Mouse (Mus musculus) embryo, embryonic 11.5 days (tissue): Measurements from ENCODE around the gene Tubgcp4.
A peak's percentile ranks its signal among the peaks of the same experiment; 100 is the strongest.
"Not testable (repeated sequence)": the region's sequence is repeated elsewhere in the genome, so short reads cannot be mapped to it uniquely, and the experiment has no call there.

Experiments used
- DNase-seq: peaks from one replicate; pipeline ENCODE4 v3.0.0-alpha.2; 2012; ENCODE audit warnings: low read depth, low spot score

Tubgcp4 gene

DNA sequence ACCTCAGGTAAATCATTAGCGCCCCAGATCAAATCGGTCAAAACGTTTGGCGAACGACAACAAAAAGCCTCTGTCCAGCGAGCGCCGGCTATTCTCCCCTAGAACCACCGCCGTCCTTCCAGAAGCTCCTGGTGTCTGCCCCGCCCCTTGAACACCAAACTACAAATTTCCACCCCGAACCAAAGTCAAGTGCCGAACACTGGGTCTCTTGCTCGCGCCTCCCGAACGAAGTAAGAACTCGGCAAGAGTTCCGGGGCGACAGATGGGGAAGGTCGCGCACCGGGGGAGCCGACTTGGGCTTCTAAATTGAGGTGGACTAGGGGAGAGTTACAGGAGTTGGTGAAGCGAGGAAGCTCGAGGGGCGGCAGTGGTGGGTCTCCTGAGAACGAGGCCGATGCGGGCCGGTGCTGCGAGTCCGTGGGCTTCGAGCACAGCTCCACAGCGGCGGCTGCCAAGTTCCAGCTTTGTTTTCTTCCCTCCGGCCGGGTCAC lies at the start of gene Tubgcp4:
Gene Tubgcp4 (plus strand): TSS at position 174 of the 491 bp plus-strand sequence.
- DNase-seq, result peak; percentile 31

DNA sequence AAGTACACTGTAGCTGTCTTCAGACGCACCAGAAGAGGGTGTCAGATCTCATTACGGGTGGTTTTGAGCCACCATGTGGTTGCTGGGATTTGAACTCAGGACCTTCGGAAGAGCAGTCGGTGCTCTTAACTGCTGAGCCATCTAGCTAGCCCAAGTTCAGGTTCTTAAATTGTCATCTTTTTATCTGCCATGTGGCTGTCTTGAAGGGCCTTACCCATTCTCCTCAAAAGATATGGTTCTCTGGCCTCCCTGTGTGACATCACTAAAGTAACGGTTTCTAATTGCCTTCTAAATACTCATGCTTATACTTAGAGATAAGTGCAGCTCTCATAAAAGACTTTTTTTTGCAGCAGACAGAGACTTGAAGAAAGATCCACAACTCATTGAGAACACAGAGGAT lies 44.2 kb upstream of the Tubgcp4 start:
- DNase-seq, result not testable (repeated sequence)

DNA sequence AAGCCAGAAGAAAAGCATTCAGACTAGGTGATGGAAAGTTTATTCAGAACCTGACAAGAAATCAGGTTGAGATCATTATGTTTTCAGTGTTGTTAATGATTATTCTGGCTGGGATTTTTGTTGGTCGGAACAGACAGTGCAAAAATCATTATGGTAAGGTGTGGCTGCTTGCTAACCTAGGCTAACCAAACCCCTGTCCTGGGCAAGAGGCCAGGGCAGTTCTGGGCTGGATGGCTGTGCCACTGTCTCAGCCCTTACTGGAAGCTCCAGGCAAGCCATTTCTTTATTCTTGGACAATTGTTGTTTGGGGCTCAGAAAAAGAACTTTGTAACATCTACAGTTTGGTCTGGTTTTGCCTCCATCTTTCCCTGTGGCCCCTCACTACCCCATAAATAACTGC lies 42.9 kb upstream of the Tubgcp4 start:
- DNase-seq, result no peak

DNA sequence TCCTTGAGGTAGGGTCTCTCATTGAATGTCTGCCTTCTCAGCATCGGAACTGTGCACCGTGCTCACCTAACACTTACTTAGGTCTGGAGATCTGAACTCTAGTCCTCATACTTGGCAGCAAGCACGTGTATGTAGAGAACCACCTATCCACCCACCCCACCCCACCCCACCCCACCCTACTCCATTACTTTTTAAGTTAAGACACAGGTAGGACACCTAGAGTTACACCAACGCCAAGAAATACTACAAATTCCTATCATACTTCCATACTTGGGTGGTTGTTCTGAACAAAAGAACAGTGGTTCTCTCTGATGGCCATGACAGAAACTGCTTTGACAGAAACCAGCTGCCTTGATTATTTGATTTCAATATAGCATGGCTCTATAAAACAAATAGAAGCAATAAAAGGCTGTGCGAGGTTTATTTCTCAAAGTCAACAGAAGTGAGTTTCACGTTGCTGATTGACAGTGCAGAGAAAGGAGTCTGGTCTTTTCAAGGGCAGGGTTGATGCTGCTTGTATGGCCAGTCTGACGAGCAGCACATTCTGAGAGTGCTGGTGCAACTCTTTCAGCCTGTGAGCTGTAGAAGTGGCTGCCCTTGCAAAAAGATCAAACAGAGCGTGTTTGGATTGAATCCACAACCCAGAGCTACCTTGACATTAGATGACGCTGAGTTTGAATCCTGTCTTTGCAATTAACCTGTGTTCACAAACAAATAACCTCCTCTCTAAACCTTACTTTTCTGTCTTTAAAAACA lies 41.4 kb upstream of the Tubgcp4 start:
- no peak for DNase-seq

DNA sequence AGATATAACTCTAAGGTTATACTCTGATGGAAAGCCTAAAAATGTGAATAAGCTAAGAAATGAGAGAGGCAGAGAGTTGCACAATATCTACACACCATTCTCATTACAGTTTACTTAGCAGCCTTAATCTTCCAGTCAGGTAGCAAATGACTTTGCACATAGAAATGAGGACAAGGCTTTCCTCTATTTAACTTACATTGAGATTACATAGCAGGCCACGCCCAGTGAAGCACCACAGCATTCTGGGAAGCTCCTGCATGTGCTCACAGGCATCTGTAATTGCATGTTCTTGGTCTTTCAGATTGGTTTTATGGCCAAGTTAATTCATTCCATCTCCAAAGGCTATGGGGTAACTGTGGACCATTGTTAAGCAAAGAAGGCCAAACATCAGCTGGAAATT lies 37.6 kb upstream of the Tubgcp4 start:
- no peak for DNase-seq

DNA sequence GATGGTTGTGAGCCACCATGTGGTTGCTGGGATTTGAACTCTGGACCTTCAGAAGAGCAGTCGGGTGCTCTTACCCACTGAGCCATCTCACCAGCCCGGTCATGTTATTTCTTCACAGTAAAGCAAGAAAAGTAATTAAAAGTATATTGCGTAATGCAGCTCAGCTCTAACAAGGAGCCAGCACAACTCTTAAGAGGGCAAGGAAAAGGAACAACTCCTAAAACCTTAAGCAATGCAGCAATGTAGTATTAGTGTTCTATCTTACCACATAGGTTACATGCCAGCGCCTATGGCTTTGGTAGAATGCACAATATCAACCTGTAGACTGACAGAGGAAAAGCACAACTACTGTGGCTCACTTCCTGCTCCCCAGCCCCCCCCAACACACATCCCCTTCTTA lies 33.1 kb upstream of the Tubgcp4 start:
- DNase-seq, result no peak

DNA sequence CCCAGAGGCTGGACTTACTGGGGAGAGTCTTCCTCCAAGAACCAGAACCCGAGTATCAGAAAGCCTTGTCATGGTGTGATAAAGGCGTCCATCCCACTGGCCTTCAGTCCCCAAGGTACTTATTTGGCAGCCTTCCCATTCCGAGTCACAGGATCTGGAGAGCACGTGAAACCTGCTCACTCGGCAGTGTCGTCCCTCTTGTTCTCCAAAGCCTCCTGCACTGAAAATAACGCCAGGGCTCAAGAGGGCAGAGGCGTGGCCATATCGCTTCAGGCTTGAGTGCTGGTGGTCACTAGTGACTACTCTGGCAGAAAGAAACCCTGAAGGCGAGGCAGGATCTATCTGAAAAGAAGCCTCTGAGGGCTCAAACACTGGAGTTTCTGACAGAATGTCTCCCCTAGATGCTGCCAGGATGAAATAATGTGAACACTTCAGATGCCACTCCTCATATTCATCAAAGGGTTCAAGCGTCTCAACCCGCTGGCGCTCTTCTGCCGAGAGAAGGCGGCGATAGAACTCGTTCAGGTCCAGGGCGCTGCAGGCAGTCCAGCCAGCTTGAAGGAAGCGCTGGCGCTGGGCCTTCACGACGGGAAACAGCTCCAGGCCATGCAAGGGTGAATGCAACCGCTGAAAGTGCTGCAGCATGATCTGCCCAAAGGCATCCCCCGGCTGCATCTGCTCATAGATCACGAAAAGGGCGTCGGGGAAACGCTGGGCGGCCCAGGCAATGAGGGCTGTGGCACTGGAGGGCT lies 31.0 kb upstream of the Tubgcp4 start:
- peak; percentile 4 for DNase-seq

DNA sequence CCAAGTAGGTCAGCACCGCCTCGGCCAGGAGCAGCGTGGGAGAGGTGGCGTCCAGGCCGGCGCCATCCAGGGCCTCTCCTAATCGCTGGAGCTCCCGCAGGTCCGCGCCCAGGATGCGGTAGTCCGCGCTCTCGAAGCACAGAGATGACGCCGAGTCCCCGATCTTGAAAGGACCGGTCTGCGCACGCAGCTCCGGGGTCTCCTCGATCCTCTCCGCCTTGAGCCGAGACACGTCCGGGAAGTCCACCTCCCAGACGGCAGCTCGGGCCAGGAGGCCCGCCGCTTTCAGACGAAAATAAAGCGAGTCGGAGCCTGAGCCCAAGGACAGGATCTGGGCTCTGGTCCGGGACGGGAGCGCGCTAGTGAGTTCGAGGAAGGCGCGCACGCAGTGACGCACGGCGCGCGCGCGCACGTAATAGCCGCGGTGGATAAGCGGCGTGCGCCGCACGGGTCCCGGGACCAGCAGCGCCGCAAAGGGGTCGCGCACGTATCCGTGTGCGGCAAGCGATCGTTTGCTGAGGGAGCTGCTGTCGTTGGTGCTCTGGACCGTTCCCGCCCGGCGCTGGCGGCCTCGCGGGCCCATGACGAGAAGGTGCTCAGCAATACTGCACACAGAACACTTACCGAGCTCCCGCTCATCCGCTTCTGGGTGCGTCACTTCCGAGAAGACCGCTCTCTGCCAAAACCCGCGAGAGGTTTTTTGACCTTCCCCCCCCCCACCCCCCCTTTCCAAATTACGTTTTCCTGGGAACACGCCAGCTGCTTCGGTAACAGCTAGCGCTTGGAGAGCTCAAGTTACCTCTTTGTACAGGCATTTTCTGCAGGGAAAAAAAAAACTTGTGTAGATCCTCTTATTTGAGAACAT lies 30.2 kb upstream of the Tubgcp4 start, which contains the start of the genes Adal and Lcmt2:
Gene Adal (plus strand): TSS at position 411 of the 865 bp plus-strand sequence.
Gene Lcmt2 (minus strand): TSS at position 636 of the 865 bp plus-strand sequence.
- peak; percentile 81 for DNase-seq

DNA sequence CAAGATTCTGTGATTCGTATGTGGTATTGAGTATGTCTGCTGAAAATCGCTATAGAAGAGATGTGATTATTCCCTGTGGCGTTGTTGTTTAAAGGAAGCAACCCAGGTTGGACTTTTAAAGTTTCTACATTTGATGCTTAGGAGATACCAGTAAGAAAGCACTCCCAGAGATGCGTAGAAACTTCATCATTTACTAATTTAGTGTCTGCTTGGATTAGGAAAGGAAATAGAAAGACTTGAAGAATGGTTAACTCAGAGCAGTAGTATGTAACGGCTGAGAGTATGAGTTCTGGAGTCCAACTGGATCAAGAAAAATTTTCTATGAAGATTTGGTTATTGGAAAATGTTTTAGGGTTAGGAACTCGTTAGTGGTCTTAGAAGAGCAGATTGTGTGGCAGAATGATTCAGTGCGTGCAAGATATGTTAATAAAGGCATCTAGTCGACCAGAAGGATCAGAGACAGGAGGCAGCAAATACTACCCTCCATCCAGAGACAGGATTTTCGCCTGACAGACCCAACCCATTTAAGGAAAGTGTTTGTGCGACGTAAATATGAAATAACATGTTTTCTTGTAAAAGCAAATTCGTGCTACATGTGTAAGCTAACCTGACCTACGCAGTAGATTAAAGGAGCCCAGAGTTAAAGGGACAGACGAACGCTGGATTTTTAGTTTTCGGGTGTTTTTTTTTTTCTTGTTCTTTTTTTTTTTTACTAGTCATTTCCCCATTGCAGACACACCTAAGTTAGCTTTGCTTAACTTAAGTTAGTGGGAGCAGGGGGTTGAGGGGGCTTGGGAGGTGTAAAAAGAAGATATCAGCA lies 29.0 kb upstream of the Tubgcp4 start:
- peak; percentile 3 for DNase-seq

DNA sequence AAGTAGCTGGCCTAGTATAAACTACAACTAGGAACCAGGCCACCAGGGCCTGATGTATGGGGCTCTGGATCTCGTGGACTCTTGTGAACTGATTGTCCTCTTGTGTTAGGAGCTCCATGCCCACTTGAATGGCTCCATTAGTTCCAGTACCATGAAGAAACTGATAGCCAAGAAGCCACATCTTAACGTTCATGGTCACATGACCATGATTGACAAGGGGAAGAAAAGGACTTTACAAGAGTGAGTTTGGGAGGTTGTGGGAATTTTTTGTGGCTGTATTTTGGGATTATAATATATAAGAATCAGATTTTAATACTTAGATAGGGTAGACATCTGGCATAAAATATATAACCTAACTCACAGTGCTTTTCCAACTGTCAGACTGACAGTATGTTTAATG lies 28.0 kb upstream of the Tubgcp4 start:
- no peak for DNase-seq

GRCm38 (mm10) chr2:121149679-121150078 lies 20.8 kb upstream of the Tubgcp4 start:
- DNase-seq, result no peak

DNA sequence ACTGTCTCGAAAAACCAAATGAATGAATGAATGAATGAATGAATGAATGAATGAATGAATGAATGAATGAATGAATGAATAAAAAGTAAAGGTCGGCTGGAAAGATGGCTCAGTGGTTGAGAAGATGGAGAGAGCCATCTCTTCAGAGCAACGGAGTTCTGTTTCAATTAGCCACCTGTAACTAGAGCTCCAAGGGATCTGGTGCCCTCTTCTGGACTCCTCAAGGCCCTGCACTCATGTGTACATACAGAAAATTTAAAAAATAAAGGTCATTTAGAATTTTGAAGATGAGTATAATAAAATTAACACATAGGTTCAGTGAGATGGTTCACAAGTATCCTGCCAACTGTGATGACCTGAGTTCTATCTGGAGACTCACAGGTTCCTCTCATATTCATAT lies 17.4 kb upstream of the Tubgcp4 start:
- no peak for DNase-seq

DNA sequence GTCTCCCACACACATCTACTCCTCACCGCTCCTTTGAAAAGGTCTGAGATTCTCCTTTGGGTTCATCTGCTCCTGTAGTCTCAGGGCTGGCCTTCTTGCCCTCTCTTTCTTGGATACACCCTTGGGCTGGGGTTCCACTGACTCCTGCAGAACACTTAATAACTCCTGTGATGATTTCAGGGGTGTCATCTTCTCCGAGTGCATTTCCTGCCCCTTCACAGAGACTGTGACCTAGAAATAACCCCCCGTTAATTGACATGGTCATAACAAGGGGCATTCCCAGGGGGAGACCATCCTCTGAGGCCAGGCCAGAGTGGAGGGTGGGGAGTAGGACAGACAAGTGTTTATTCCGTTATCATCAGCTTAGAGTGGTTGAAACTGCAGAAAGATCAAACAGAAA lies 1.3 kb upstream of the Tubgcp4 start:
- no peak for DNase-seq

GRCm38 (mm10) chr2:121169902-121170301 lies 552 bp upstream of the Tubgcp4 start:
- no peak for DNase-seq

GRCm38 (mm10) chr2:121170980-121171742 lies 707 bp downstream of the Tubgcp4 start, which contains the start of gene Zscan29:
Gene Zscan29, minus strand, starts transcription at chr2:121171125.
- DNase-seq, result peak; percentile 85

GRCm38 (mm10) chr2:121178828-121179479 lies 8.5 kb downstream of the Tubgcp4 start:
- no peak for DNase-seq

DNA sequence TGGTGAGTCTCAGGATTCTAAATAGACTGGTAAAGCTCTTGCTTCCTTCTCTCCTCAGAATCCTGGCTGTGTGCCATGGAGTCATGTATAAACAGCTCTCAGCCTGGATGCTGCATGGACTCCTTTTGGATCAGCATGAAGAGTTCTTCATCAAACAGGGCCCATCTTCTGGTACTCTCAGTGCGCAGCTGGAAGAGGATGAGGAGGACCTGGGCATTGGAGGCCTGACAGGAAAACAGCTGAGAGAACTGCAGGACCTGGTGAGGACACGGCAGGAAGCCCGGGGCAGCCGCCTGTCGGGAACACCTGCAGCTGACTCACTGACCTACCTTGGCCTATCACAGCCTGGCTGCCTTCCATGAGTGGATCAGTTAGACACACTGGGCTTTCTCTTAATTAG lies 13.0 kb downstream of the Tubgcp4 start:
- DNase-seq, result no peak

DNA sequence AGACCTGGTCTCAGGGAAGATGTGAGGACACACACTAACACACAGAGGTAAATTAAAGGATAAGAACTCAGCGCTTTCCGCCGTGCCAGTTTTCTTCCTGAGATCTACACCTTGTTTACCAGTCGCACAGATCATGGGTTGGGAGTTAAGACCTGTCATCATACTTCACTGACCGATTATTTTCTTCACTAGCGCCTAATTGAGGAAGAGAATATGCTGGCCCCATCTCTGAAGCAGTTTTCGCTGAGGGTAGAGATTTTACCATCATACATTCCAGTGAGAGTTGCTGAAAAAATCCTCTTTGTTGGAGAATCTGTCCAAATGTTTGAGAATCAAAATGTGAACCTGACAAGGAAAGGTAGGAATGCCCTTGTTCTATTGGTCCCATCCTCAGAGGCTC lies 13.7 kb downstream of the Tubgcp4 start:
- DNase-seq, result no peak

DNA sequence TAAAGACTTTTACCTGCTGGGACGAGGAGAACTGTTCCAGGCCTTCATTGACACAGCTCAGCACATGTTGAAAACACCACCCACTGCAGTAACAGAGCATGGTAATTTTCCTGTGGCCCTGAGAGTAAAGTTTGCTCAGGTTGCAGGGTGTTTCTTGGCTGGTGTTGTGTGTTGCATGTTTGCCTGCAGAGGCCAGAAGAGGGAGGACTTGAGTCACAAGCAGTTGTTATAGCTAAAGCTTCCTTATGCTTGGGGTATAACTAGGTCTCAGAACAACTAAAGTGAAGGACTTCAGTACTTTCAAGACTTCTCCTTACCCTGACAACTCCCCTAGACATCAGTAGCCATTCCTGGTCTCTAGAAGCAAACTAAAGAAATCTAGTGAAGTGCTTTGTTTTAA lies 18.1 kb downstream of the Tubgcp4 start:
- no peak for DNase-seq

DNA sequence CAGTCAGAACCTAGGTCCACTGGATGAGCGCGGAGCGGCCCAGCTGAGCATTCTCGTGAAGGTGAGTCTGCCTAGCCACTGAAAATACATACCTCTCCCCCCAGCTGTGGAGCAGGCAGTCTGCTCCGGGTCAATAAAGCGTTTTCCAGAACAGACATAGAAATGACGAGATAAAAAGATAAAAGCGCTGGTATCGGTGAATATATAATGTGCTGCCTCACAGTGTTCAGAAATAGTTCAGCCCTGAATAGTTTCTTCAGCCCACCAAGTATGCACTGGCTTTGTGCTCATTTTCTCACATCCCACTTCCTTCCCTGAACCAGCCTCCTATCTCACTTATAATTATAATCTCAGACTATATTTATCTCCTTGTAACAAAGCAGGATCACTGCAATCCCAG lies 25.0 kb downstream of the Tubgcp4 start:
- DNase-seq, result no peak
